In genomic region chr8:70223341-70223740, GRCm38 (mm10) we compare ENCODE assay signal across 8 mouse cellular contexts. TPM values are rescaled to one million over a fixed set of nuclear protein-coding genes. Genes with fewer than 3 reads are reported as not detected.
DNase-seq lines count a peak whose midpoint lies in the region; ATAC-seq and TF ChIP-seq lines count a peak whose summit lies in the region.

No protein-coding gene starts in this region.

- H3K36me3 ChIP-seq in C2C12 (ENCODE audit: control insufficient read depth, insufficient read depth): peaks cover 34% of the 10 kb centered on the region

- DNase-seq in layer of hippocampus, adult 11-12 months (ENCODE audit: low spot score): peak; percentile 58
- no peak for DNase-seq in layer of hippocampus, postnatal 36 days
- peak; percentile 82 for DNase-seq in adipocyte (ENCODE audit: low spot score)
- DNase-seq in gastrocnemius, adult 8-10 months (ENCODE audit: low spot score in 2 of 2): peak; percentile 32 to 50
- DNase-seq in lung, adult 18-20 months: peak; percentile 33 to 57
- DNase-seq in urinary bladder, adult 2 months (ENCODE audit: low spot score): no peak

- no peak overlapping the region for H3K4me3 ChIP-seq in C2C12 (ENCODE audit: insufficient read depth, poor library complexity, severe bottlenecking)

- no peaks in the 10 kb centered on the region for H3K79me2 ChIP-seq in C2C12 (ENCODE audit: control insufficient read depth, insufficient read depth)

- TF ChIP-seq CTCF in C2C12 (IDR thresholded peaks at IDR 0.05; ENCODE audit: control insufficient read depth, insufficient read depth, insufficient read length): peak; percentile 59

- H3K79me3 ChIP-seq in C2C12 (ENCODE audit: low read depth): no peaks in the 10 kb centered on the region

- no peaks in the 10 kb centered on the region for H3K27me3 ChIP-seq in C2C12 (ENCODE audit: control insufficient read depth, insufficient read depth, insufficient read length)

- no peak overlapping the region for H3ac ChIP-seq in C2C12 (ENCODE audit: control insufficient read depth, insufficient read length, low read depth)

- ATAC-seq in inflammation-experienced regulatory T-cells, adult 6 months: no peak

TF ChIP-seq in C2C12, 6 proteins besides CTCF, POLR2A, EP300 and RAD21:
- TF ChIP-seq USF1 (IDR thresholded peaks at IDR 0.05; ENCODE audit: low read depth) (no peak), MYOG (IDR thresholded peaks at IDR 0.05; ENCODE audit: control insufficient read depth, extremely low read depth, insufficient read length) (no peak), MAX (IDR thresholded peaks at IDR 0.05) (no peak), MYOD1 (IDR thresholded peaks at IDR 0.05; ENCODE audit: control insufficient read depth, insufficient read length, low read depth) (no peak), FOSL1 (IDR thresholded peaks at IDR 0.05; ENCODE audit: insufficient read depth, low read length, poor library complexity, severe bottlenecking) (no peak), CEBPB (IDR thresholded peaks at IDR 0.05; ENCODE audit: low read depth) (no peak)

RNA-seq across cellular contexts. Expression of gene Sugp2, which starts 10.7 kb away (rescaled TPM):
- 100 to 1,000 TPM; 118 to 126 TPM for total RNA-seq in layer of hippocampus, postnatal 36 days (2021)
- 7.8 TPM for polyA plus RNA-seq in C2C12 (2012; fragmentation: generic; extraction: Trizol)
- 10 to 100 TPM; 41.1 to 50.5 (median 42.9) TPM for total RNA-seq in gastrocnemius, adult 8-10 months (2022)
- 10 to 100 TPM; 12.6 to 23.3 (median 20.8) TPM for polyA plus RNA-seq in inflammation-experienced regulatory T-cells, adult 6 months (2017; shearing (Covaris generic))
- polyA plus RNA-seq in urinary bladder, adult 2 months (2012; rRNA removed): 45.4 and 56.1 TPM in 2 replicates

RNA-seq across cellular contexts. Expression of gene Armc6, which starts 10.9 kb away (rescaled TPM):
- 10 to 100 TPM; 47.0 to 50.5 TPM for total RNA-seq in layer of hippocampus, postnatal 36 days (2021)
- 48.5 TPM for polyA plus RNA-seq in C2C12 (2012; fragmentation: generic; extraction: Trizol)
- total RNA-seq in gastrocnemius, adult 8-10 months (2022): 1 to 10 TPM; 5.5 to 8.7 (median 7.6) TPM
- 1 to 10 TPM; 6.0 to 9.0 (median 6.4) TPM for polyA plus RNA-seq in inflammation-experienced regulatory T-cells, adult 6 months (2017; shearing (Covaris generic))
- polyA plus RNA-seq in urinary bladder, adult 2 months (2012; rRNA removed): 13.9 and 17.4 TPM in 2 replicates

RNA-seq across cellular contexts. Expression of gene Slc25a42, which starts 11.2 kb away (rescaled TPM):
- 10 to 100 TPM; 44.8 to 49.7 TPM for total RNA-seq in layer of hippocampus, postnatal 36 days (2021)
- 0.61 TPM for polyA plus RNA-seq in C2C12 (2012; fragmentation: generic; extraction: Trizol)
- total RNA-seq in gastrocnemius, adult 8-10 months (2022): 10 to 100 TPM; 27.4 to 34.4 (median 31.1) TPM
- polyA plus RNA-seq in inflammation-experienced regulatory T-cells, adult 6 months (2017; shearing (Covaris generic)): 10 to 100 TPM in 2 of 3 experiments, 1 to 10 TPM in 1; 5.1 to 15.7 (median 11.2) TPM
- 15.5 and 17.9 TPM in 2 replicates for polyA plus RNA-seq in urinary bladder, adult 2 months (2012; rRNA removed)

RNA-seq across cellular contexts. Expression of gene Tmem161a, which starts 51.2 kb away (rescaled TPM):
- 10 to 100 TPM; 43.5 to 57.1 TPM for total RNA-seq in layer of hippocampus, postnatal 36 days (2021)
- 57.8 TPM for polyA plus RNA-seq in C2C12 (2012; fragmentation: generic; extraction: Trizol)
- 10 to 100 TPM; 77.0 to 87.6 (median 85.9) TPM for total RNA-seq in gastrocnemius, adult 8-10 months (2022)
- polyA plus RNA-seq in inflammation-experienced regulatory T-cells, adult 6 months (2017; shearing (Covaris generic)): 10 to 100 TPM; 20.8 to 30.3 (median 23.3) TPM
- polyA plus RNA-seq in urinary bladder, adult 2 months (2012; rRNA removed): 55.4 and 80.0 TPM in 2 replicates

RNA-seq across cellular contexts. Expression of gene Homer3, which starts 59.3 kb away (rescaled TPM):
- 10 to 100 TPM; 77.3 to 86.6 TPM for total RNA-seq in layer of hippocampus, postnatal 36 days (2021)
- 66.5 TPM for polyA plus RNA-seq in C2C12 (2012; fragmentation: generic; extraction: Trizol)
- 1 to 10 TPM; 3.1 to 4.4 (median 3.2) TPM for total RNA-seq in gastrocnemius, adult 8-10 months (2022)
- polyA plus RNA-seq in inflammation-experienced regulatory T-cells, adult 6 months (2017; shearing (Covaris generic)): under 1 TPM in 2 of 3 experiments, not detected in 1; 0.39 to 0.81 TPM
- 34.4 and 37.9 TPM in 2 replicates for polyA plus RNA-seq in urinary bladder, adult 2 months (2012; rRNA removed)

Comparison
In these comparisons a context has a peak if more than half of its experiments do, and no peak if none do; other contexts are left out.
1. DNase-seq: peak in layer of hippocampus, adult 11-12 months (single experiment), adipocyte (single experiment), gastrocnemius, adult 8-10 months (2 of 2) and lung, adult 18-20 months (2 of 2); none in layer of hippocampus, postnatal 36 days (0 of 2) and urinary bladder, adult 2 months (single experiment).